Mouse (Mus musculus) hindbrain, embryonic 14.5 days (tissue): ENCODE measurements around the gene Psmd11. TPM values are rescaled to one million over a fixed set of nuclear protein-coding genes. Genes with fewer than 3 reads are reported as not detected.
"Not testable (repeated sequence)": the region's sequence is repeated elsewhere in the genome, so short reads cannot be mapped to it uniquely, and the experiment has no call there.

Experiments
- ATAC-seq: fragments of 200-750 bp; cut with Nextera tagmentation; 2 replicates; pipeline ENCODE4 v1.8.0; 2017; ENCODE audit warnings: moderate number of reproducible peaks, mild to moderate bottlenecking, moderate TSS enrichment, moderate library complexity; ENCODE audit not compliant: low FRiP score
- DNase-seq: peaks from one replicate; pipeline ENCODE4 v3.0.0-alpha.2; 2015; ENCODE audit warnings: low spot score
- H3K27ac ChIP-seq: fragments of 300-500 bp; sonication (generic); 2 replicates; pipeline ENCODE4 v1.5.1; 2014; ENCODE audit warnings: mild to moderate bottlenecking, moderate library complexity
- H3K27me3 ChIP-seq: fragments of 300-500 bp; sonication (generic); 2 replicates; pipeline ENCODE4 v1.6.1; 2014; ENCODE audit warnings: mild to moderate bottlenecking, low read length, mixed read lengths; ENCODE audit not compliant: control insufficient read depth, insufficient read depth
- H3K36me3 ChIP-seq: fragments of 300-500 bp; sonication (generic); replicated peaks from 2 replicates; pipeline ENCODE4 v1.6.1; 2014; ENCODE audit not compliant: control insufficient read depth, insufficient read depth
- H3K4me1 ChIP-seq: fragments of 300-500 bp; sonication (generic); replicated peaks from 2 replicates; pipeline ENCODE4 v1.6.1; 2014; ENCODE audit warnings: antibody characterized with exemption, low read length, mixed read lengths; ENCODE audit not compliant: control insufficient read depth, insufficient read depth
- H3K4me2 ChIP-seq: fragments of 300-500 bp; sonication (generic); replicated peaks from 2 replicates; pipeline ENCODE4 v1.6.1; 2014; ENCODE audit warnings: mild to moderate bottlenecking, moderate library complexity
- H3K4me3 ChIP-seq: fragments of 300-500 bp; sonication (generic); replicated peaks from 2 replicates; pipeline ENCODE4 v1.5.1; 2014; ENCODE audit warnings: mild to moderate bottlenecking, low read length
- H3K9ac ChIP-seq: fragments of 300-500 bp; sonication (generic); 2 replicates; pipeline ENCODE4 v1.6.1; 2014
- H3K9me3 ChIP-seq: fragments of 300-500 bp; sonication (generic); 2 replicates; pipeline ENCODE4 v1.6.1; 2016; ENCODE audit warnings: low read length; ENCODE audit not compliant: control insufficient read depth
- WGBS: fragments of 180-500 bp; shearing (Covaris S2); extraction: QIAGEN DNeasy Blood & Tissue Kit; methylation state at CpG from one replicate; pipeline ENCODE4 v1.1.7; 2014; 5-methylcytosine and 5-hydroxymethylcytosine counted together
- polyA plus RNA-seq: library from polyadenylated mRNA; unstranded; fragments of >200 nt; fragmentation: Nextera tagmentation; extraction: Ambion mirVana; gene quantifications from 2 replicates; pipeline ENCODE4 v1.2.1, GENCODE M21; 2014

Gene Psmd11
- polyA plus RNA-seq, 1 experiment from 2014 or later: 256 TPM

GRCm38 (mm10) chr11:80391407-80392120 is 36.9 kb upstream of the Psmd11 start:
- Histone ChIP-seq H3K27me3 (no peaks in the 10 kb centered on the region), H3K4me3 (no peak overlapping the region), H3K4me1 (peaks cover 5% of the 10 kb centered on the region), H3K4me2 (no peak overlapping the region), H3K27ac (no peak overlapping the region), H3K9ac (no peak overlapping the region), H3K9me3 (no peaks in the 10 kb centered on the region), H3K36me3 (peaks cover 82% of the 10 kb centered on the region)
- no peak for ATAC-seq
- DNase-seq: no peak
- WGBS: 93% methylated on average over 2 of the region's 2 CpGs

GRCm38 (mm10) chr11:80395930-80396329 is 32.5 kb upstream of the Psmd11 start:
- DNase-seq: no peak
- Histone ChIP-seq H3K27ac (no peak overlapping the region), H3K9ac (no peak overlapping the region), H3K27me3 (no peaks in the 10 kb centered on the region), H3K4me1 (no peaks in the 10 kb centered on the region), H3K36me3 (peaks cover 85% of the 10 kb centered on the region), H3K4me2 (no peak overlapping the region), H3K9me3 (no peaks in the 10 kb centered on the region), H3K4me3 (no peak overlapping the region)
- WGBS: 91% methylated on average over 3 of the region's 3 CpGs
- ATAC-seq: no peak

- Histone ChIP-seq H3K36me3 (peaks cover 84% of the 10 kb centered on the region), H3K4me3 (no peak overlapping the region), H3K4me1 (no peaks in the 10 kb centered on the region), H3K9ac (no peak overlapping the region), H3K4me2 (no peak overlapping the region), H3K27me3 (no peaks in the 10 kb centered on the region), H3K9me3 (no peaks in the 10 kb centered on the region), H3K27ac (no peak overlapping the region)
- ATAC-seq: no peak
- WGBS: 94% methylated on average over 4 of the region's 4 CpGs
- no peak for DNase-seq
These were observed 31.8 kb upstream of the Psmd11 start for GRCm38 (mm10) chr11:80396617-80397016.

DNA sequence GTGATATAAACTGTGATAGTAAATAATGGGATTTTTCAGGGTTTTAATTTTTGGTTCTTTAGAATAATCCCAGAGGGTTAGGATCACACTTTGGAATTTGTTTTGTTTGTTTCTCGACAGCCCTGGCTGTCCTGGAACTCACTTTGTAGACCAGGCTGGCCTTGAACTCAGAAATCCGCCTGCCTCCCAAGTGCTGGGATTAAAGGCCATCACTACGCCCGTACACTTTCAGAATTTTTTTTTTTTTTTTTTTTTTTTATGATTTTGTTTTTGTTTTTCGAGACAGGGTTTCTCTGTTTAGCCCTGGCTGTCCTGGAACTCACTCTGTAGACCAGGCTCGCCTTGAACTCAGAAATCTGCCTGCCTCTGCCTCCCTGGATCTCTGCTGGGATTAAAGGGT is 20.5 kb upstream of the Psmd11 start:
- H3K9ac ChIP-seq, H3K27ac ChIP-seq, H3K4me3 ChIP-seq, H3K4me1 ChIP-seq, H3K9me3 ChIP-seq, H3K27me3 ChIP-seq, ATAC-seq, DNase-seq, H3K4me2 ChIP-seq: not testable (repeated sequence)
- H3K36me3 ChIP-seq: peaks cover 74% of the 10 kb centered on the region
- 98% methylated on average over 6 of the region's 6 CpGs for WGBS

GRCm38 (mm10) chr11:80410377-80410776 is 18.0 kb upstream of the Psmd11 start:
- H3K4me3 ChIP-seq: no peak overlapping the region
- DNase-seq: no peak
- H3K36me3 ChIP-seq: peaks cover 61% of the 10 kb centered on the region
- no peak overlapping the region for H3K9ac ChIP-seq
- H3K4me1 ChIP-seq: no peaks in the 10 kb centered on the region
- no peak overlapping the region for H3K4me2 ChIP-seq
- H3K27ac ChIP-seq: no peak overlapping the region
- no peaks in the 10 kb centered on the region for H3K27me3 ChIP-seq
- no peaks in the 10 kb centered on the region for H3K9me3 ChIP-seq
- 94% methylated on average over 2 of the region's 2 CpGs for WGBS
- no peak for ATAC-seq

DNA sequence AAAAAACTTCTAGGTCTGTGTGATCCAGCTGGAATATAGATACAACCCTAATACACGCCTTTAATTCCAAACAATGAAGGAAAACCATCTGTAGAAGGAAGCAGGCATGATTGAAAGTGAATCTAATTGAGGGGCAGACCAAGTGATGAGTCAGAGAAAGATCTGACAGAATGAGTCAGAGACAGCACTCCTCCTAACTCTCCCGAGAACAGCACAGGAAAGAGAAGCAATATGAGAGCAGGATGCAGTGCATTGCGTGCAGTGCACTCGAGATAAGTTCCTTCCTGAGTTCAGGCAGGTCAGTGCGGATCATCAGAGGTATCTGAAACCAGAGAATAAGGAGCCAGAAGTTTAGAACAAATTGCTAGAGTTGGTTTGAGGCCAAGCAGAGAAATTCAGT is 11.3 kb upstream of the Psmd11 start:
- Histone ChIP-seq H3K4me1 (no peaks in the 10 kb centered on the region), H3K27ac (no peak overlapping the region), H3K4me3 (no peak overlapping the region), H3K36me3 (peaks cover 19% of the 10 kb centered on the region), H3K9me3 (0 out of 2 replicates have a peak, but pooled peaks cover 4% of the 10 kb centered on the region), H3K4me2 (no peak overlapping the region), H3K9ac (no peak overlapping the region), H3K27me3 (no peaks in the 10 kb centered on the region)
- WGBS: 90% methylated on average over 5 of the region's 5 CpGs
- ATAC-seq: no peak
- no peak for DNase-seq

DNA sequence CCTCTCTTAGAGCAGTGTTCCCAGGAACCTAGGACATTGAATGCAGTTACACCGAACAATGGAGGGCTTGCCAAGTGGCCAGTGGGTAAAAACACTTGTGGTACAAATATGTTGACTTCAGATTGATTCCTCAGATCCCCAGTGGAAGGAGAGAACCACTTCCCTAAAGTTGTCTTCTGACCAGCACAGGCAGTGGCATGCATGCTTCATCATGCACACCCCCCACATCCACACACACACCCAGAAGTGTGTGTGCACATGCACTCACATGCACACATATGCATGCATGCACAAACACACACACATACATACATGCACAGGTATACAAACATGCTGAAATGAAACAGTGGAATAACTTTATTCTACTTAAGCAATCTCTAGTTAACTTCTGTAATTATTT is 8.7 kb upstream of the Psmd11 start:
- H3K4me3 ChIP-seq: no peak overlapping the region
- WGBS: 97% methylated on average over 1 of the region's 1 CpGs
- no peak for DNase-seq

GRCm38 (mm10) chr11:80420202-80420984 is 8.0 kb upstream of the Psmd11 start:
- no peak overlapping the region for H3K4me2 ChIP-seq
- H3K9ac ChIP-seq: no peak overlapping the region
- no peak overlapping the region for H3K27ac ChIP-seq
- H3K4me1 ChIP-seq: no peaks in the 10 kb centered on the region
- 0 out of 2 replicates have a peak, but pooled peaks cover 4% of the 10 kb centered on the region for H3K9me3 ChIP-seq
- ATAC-seq (no peak), DNase-seq (no peak)
- H3K4me3 ChIP-seq: no peak overlapping the region
- 48% methylated on average over 2 of the region's 2 CpGs for WGBS
- peaks cover 10% of the 10 kb centered on the region for H3K36me3 ChIP-seq
- H3K27me3 ChIP-seq: no peaks in the 10 kb centered on the region

More for the DNA sequence above, 8.7 kb upstream of the Psmd11 start:
- Histone ChIP-seq H3K4me2 (no peak overlapping the region), H3K9me3 (0 out of 2 replicates have a peak, but pooled peaks cover 4% of the 10 kb centered on the region), H3K27ac (no peak overlapping the region), H3K36me3 (peaks cover 17% of the 10 kb centered on the region), H3K27me3 (no peaks in the 10 kb centered on the region), H3K9ac (no peak overlapping the region), H3K4me1 (no peaks in the 10 kb centered on the region)
- ATAC-seq: no peak

DNA sequence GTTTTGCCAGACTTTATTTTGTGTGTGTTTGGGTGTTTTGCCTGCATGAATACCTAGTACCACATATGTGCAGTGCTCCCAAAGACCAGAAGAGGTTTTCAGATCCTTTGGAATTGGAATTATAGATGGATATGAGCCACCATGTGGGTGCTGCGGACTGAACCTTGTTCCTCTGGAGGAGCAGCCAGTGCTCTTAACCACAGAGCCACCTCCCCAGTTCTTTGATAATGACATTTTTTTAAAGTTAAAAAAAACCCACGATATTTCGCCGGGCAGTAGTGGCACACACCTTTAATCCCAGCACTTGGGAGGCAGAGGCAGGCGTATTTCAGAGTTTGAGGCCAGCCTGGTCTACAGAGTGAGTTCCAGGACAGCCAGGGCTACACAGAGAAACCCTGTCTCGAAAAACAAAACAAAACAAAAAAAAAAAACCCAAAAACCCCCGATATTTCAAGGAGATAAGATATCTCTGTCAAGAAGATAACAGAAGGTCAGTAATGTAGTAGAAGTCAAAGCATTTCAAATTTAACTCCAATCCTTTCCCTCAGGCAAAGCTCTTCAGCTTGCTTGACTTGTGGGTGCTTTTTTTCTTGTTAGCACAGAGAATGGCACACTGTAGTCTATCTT is 6.9 kb upstream of the Psmd11 start:
- H3K9ac ChIP-seq: no peak overlapping the region

More for the DNA sequence above, 6.9 kb upstream of the Psmd11 start:
- DNase-seq: no peak
- H3K9me3 ChIP-seq: 0 out of 2 replicates have a peak, but pooled peaks cover 4% of the 10 kb centered on the region
- 90% methylated on average over 7 of the region's 7 CpGs for WGBS
- no peak overlapping the region for H3K4me3 ChIP-seq
- H3K36me3 ChIP-seq: 0 out of 2 replicates have a peak, but pooled peaks cover 4% of the 10 kb centered on the region
- H3K27ac ChIP-seq: no peak overlapping the region
- H3K4me2 ChIP-seq: no peak overlapping the region
- no peaks in the 10 kb centered on the region for H3K27me3 ChIP-seq
- ATAC-seq: no peak
- H3K4me1 ChIP-seq: no peaks in the 10 kb centered on the region
